Mouse (Mus musculus): Measurements from ENCODE around the gene Abcg1. TPM values are rescaled to one million over a fixed set of nuclear protein-coding genes. Genes with fewer than 3 reads are reported as not detected.

Gene Abcg1
- total RNA-seq, 2 experiments from 2014 or later, result 8.9 to 10.0 TPM

- DNase-seq, result no peak
- intact Hi-C loops (cut with DNase I), result no loop called here
Observed at GRCm38 (mm10) chr17:31162607-31163006, 105.1 kb downstream of the Abcg1 start.

GRCm38 (mm10) chr17:31163821-31164220, 106.3 kb downstream of the Abcg1 start:
- DNase-seq, result no peak
- intact Hi-C loops (cut with DNase I), result no loop called here

- intact Hi-C loops (cut with DNase I), result no loop called here
- DNase-seq, result no peak
Observed at GRCm38 (mm10) chr17:31165127-31165526, 107.7 kb downstream of the Abcg1 start, which contains the start of gene Tff1. Tff1 (minus strand) TSS chr17:31165277.

Other genes starting within 250 kb of the Abcg1 start
- gene Glp1r, start 155.9 kb upstream of the Abcg1 start, total RNA-seq (2021), result under 1 TPM; 0.55 to 0.60 TPM
- gene Umodl1, start 103.0 kb upstream of the Abcg1 start, total RNA-seq (2021), result not detected
- gene Tff3, start 72.0 kb downstream of the Abcg1 start, total RNA-seq (2021), result not detected
- not detected for gene Tff2, start 86.6 kb downstream of the Abcg1 start, total RNA-seq (2021)
- not detected for gene Tff1, start 107.6 kb downstream of the Abcg1 start, total RNA-seq (2021)
- gene Tmprss3, start 141.3 kb downstream of the Abcg1 start, total RNA-seq (2021), result not detected
- under 1 TPM; 0.43 to 0.62 TPM for gene Ubash3a, start 150.2 kb downstream of the Abcg1 start, total RNA-seq (2021)
- 1 to 10 TPM; 1.2 to 1.7 TPM for gene Rsph1, start 219.7 kb downstream of the Abcg1 start, total RNA-seq (2021)
- 10 to 100 TPM; 10.6 TPM for gene Slc37a1, start 229.1 kb downstream of the Abcg1 start, total RNA-seq (2021)

All from heart, postnatal 10 days (tissue).